Mouse (Mus musculus) lung, postnatal 0 days (tissue): ENCODE results near the gene Kit. TPM values are rescaled to one million over a fixed set of nuclear protein-coding genes. Genes with fewer than 3 reads are reported as not detected.

Experiments
- ATAC-seq: fragments of 200-750 bp; cut with Nextera tagmentation; 2 replicates; pipeline ENCODE4 v1.8.0; 2017; ENCODE audit warnings: moderate library complexity
- DNase-seq: peaks from one replicate; pipeline ENCODE4 v3.0.0-alpha.2; 2016; ENCODE audit warnings: low spot score
- H3K27ac ChIP-seq: fragments of 300-500 bp; sonication (generic); 2 replicates; pipeline ENCODE4 v1.5.1; 2014; ENCODE audit warnings: antibody characterized with exemption, mild to moderate bottlenecking, low read length, mixed read lengths
- H3K27me3 ChIP-seq: fragments of 300-500 bp; sonication (generic); replicated peaks from 2 replicates; pipeline ENCODE4 v1.6.1; 2014; ENCODE audit warnings: low read length, mixed read lengths; ENCODE audit not compliant: insufficient read depth
- H3K36me3 ChIP-seq: fragments of 300-500 bp; sonication (generic); 2 replicates; pipeline ENCODE4 v1.6.1; 2014; ENCODE audit warnings: low read length, mixed read lengths; ENCODE audit not compliant: insufficient read depth
- H3K4me1 ChIP-seq: fragments of 300-500 bp; sonication (generic); 2 replicates; pipeline ENCODE4 v1.6.1; 2014; ENCODE audit warnings: antibody characterized with exemption, low read depth, low read length, mixed read lengths; ENCODE audit not compliant: insufficient read depth
- H3K4me2 ChIP-seq: fragments of 300-500 bp; sonication (generic); replicated peaks from 2 replicates; pipeline ENCODE4 v1.6.1; 2014; ENCODE audit warnings: low read depth, mild to moderate bottlenecking, low read length, moderate library complexity, mixed read lengths
- H3K4me3 ChIP-seq: fragments of 300-500 bp; sonication (generic); 2 replicates; pipeline ENCODE4 v1.5.1; 2014; ENCODE audit warnings: low read depth, low read length
- H3K9ac ChIP-seq: fragments of 300-500 bp; sonication (generic); replicated peaks from 2 replicates; pipeline ENCODE4 v1.6.1; 2014; ENCODE audit warnings: low read depth, mild to moderate bottlenecking
- H3K9me3 ChIP-seq: fragments of 300-500 bp; sonication (generic); 2 replicates; pipeline ENCODE4 v1.6.1; 2016; ENCODE audit warnings: low read length, mixed read lengths
- CTCF ChIP-seq: IDR thresholded peaks from 2 replicates; pipeline ENCODE4 v1.5.1; 2016; ENCODE audit warnings: antibody characterized with exemption, mild to moderate bottlenecking
- EP300 ChIP-seq: IDR thresholded peaks from 2 replicates; pipeline ENCODE4 v1.6.1; 2016; ENCODE audit warnings: antibody characterized with exemption, mild to moderate bottlenecking, control low read depth
- WGBS: fragments of 180-500 bp; shearing (Covaris S2); extraction: QIAGEN DNeasy Blood & Tissue Kit; methylation state at CpG from one replicate; pipeline ENCODE4 v1.1.7; 2014; 5-methylcytosine and 5-hydroxymethylcytosine counted together
- polyA plus RNA-seq: library from polyadenylated mRNA; unstranded; fragments of >200 nt; fragmentation: Nextera tagmentation; extraction: Ambion mirVana; gene quantifications from 2 replicates; pipeline ENCODE4 v1.2.1, GENCODE M21; 2015

The Kit gene
- polyA plus RNA-seq, 1 experiment from 2014 or later = 30.0 TPM

DNA sequence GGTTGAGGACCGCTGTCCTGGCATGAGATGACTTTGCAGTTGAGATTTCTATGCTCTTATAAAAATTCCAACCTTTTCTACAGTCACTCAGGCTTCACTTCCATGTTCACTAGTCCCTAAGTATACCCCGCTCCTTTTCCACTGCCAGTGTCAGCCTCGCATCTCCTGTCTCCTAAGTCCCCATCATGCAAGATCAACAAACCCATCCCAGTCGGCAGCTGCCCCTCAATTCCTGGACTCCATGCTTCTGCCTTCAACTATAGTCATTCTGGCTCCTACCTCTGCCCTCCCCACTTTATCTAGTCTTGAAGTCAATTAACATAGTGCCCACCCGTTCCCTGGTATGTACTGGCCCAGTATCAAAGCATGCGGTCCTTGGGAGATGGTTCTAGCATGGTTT, 83.9 kb downstream of the Kit start:
- Histone ChIP-seq H3K27ac (no peak overlapping the region), H3K27me3 (no peaks in the 10 kb centered on the region), H3K9me3 (no peaks in the 10 kb centered on the region), H3K4me3 (no peak overlapping the region), H3K4me1 (no peaks in the 10 kb centered on the region), H3K9ac (no peak overlapping the region), H3K4me2 (no peak overlapping the region), H3K36me3 (no peaks in the 10 kb centered on the region)
- DNase-seq = no peak
- no peak for ATAC-seq
- 87% methylated on average over 6 of the region's 6 CpGs for WGBS
- no peak for TF ChIP-seq CTCF
- no peak for TF ChIP-seq EP300

DNA sequence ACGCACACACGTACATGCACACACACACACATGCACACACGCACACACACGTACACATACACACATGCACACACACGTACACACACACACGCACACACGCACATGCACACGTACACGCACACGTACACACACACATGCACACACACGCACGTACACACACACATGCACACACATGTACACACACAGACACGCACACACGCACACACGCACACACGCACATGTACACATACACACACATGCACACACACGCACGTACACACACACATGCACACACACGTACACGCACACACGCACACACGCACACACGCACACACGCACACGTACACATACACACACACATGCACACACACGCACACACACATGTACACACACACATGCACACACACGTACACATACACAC, 85.6 kb downstream of the Kit start:
- no peak for TF ChIP-seq CTCF
- no peak for TF ChIP-seq EP300
- H3K27me3 ChIP-seq = no peaks in the 10 kb centered on the region
- no peak overlapping the region for H3K27ac ChIP-seq
- no peak overlapping the region for H3K9ac ChIP-seq
- H3K4me2 ChIP-seq = no peak overlapping the region
- DNase-seq (no peak), ATAC-seq (no peak)
- H3K4me1 ChIP-seq = no peaks in the 10 kb centered on the region
- WGBS = 98% methylated on average over 27 of the region's 27 CpGs
- no peak overlapping the region for H3K4me3 ChIP-seq
- no peaks in the 10 kb centered on the region for H3K36me3 ChIP-seq
- no peaks in the 10 kb centered on the region for H3K9me3 ChIP-seq

- Histone ChIP-seq H3K4me3 (no peak overlapping the region), H3K36me3 (no peaks in the 10 kb centered on the region), H3K9ac (no peak overlapping the region), H3K9me3 (no peaks in the 10 kb centered on the region), H3K4me1 (no peaks in the 10 kb centered on the region), H3K4me2 (no peak overlapping the region), H3K27me3 (no peaks in the 10 kb centered on the region), H3K27ac (no peak overlapping the region)
- 76% methylated on average over 12 of the region's 12 CpGs for WGBS
- ATAC-seq = no peak
- TF ChIP-seq EP300 = no peak
- TF ChIP-seq CTCF = no peak
- no peak for DNase-seq
Observed at GRCm38 (mm10) chr5:75662466-75662865, 87.8 kb downstream of the Kit start.

GRCm38 (mm10) chr5:75663768-75664167, 89.1 kb downstream of the Kit start:
- Histone ChIP-seq H3K4me3 (no peak overlapping the region), H3K4me2 (no peak overlapping the region), H3K4me1 (no peaks in the 10 kb centered on the region), H3K9me3 (no peaks in the 10 kb centered on the region), H3K27me3 (no peaks in the 10 kb centered on the region), H3K27ac (no peak overlapping the region), H3K9ac (no peak overlapping the region), H3K36me3 (no peaks in the 10 kb centered on the region)
- 90% methylated on average over 2 of the region's 2 CpGs for WGBS
- ATAC-seq (no peak), DNase-seq (no peak)
- TF ChIP-seq CTCF (no peak), EP300 (no peak)

DNA sequence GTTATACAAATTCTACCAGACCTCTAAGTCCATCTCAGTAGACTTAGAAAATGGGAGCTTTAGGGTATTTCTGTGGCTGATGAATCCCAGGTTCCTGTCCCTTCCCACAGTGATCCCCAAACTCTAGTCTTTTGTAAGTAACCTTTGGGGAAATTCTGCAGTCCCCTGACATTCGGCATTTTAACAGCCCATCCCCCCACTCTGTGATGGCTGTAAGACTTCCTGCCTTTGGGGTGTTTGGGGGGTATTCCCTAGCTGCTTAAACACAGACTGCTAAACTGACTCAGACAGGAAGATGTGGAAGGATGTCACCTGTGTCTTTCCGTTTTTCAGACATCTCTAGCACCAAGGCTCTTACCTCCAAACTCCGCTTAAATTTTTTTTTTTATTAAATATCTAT, 92.4 kb downstream of the Kit start:
- H3K9me3 ChIP-seq = no peaks in the 10 kb centered on the region
- DNase-seq = no peak
- H3K4me3 ChIP-seq = no peak overlapping the region
- H3K4me2 ChIP-seq = no peak overlapping the region
- H3K9ac ChIP-seq = no peak overlapping the region
- TF ChIP-seq CTCF (no peak), EP300 (no peak)
- no peaks in the 10 kb centered on the region for H3K27me3 ChIP-seq
- no peak overlapping the region for H3K27ac ChIP-seq
- H3K4me1 ChIP-seq = no peaks in the 10 kb centered on the region
- no peak for ATAC-seq
- 53% methylated on average over 3 of the region's 3 CpGs for WGBS
- H3K36me3 ChIP-seq = no peaks in the 10 kb centered on the region

DNA sequence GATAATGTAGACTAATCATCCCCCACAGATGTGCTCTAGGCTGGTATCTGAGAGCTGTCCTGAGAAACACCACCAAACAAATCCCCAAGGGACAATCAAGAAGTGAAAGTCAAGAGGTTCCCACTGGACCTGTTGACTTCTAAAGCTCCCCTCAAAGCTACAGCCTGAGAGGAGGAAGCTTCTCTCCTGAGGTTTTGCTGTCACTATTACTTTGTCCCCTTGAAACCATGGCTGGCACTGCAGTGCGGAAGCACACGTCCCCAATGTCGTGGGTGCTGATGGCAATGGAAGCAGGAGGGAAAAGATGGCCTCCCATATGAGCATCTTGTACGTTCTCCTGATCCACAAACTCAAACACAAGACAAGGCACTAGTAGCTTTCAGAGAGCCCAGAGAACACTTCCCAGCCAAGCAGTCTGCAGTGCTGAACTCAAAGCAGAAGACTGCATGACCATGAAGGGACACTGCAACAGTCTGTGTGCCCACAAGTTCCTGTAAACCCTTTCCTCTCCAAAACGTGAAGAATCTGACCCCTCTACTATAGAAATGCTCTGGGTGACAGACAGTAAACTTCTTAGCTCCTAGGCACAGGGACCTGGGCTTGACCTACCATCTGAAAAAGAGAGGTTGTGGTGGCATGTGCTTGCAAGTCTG, 96.5 kb downstream of the Kit start:
- Histone ChIP-seq H3K4me1 (no peaks in the 10 kb centered on the region), H3K27ac (no peak overlapping the region), H3K36me3 (no peaks in the 10 kb centered on the region), H3K4me3 (no peak overlapping the region), H3K4me2 (no peak overlapping the region), H3K9ac (no peak overlapping the region), H3K9me3 (no peaks in the 10 kb centered on the region), H3K27me3 (no peaks in the 10 kb centered on the region)
- DNase-seq = no peak
- no peak for TF ChIP-seq CTCF
- no peak for TF ChIP-seq EP300
- WGBS = 90% methylated on average over 5 of the region's 5 CpGs
- ATAC-seq = no peak

DNA sequence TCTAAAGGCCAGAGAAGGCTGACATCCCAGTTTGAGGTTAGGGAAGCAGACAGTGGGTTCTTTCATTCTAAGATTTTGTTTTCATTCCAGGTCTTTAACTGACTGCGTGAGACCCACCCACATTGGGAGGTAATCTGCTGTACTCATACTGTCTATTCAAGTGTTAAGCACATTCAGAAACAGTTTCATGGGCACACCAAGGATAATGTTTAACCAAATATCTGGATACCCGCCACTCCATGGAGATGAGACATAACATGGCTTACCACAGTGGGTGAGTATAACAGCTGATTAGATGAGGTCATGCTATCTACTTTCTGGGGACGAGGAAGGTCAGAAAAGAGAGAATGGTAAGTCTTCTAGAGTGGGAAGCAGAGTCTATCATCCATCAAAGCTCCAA, 101.3 kb downstream of the Kit start:
- Histone ChIP-seq H3K4me3 (no peak overlapping the region), H3K27me3 (no peaks in the 10 kb centered on the region), H3K4me2 (no peak overlapping the region), H3K36me3 (no peaks in the 10 kb centered on the region), H3K9ac (no peak overlapping the region), H3K9me3 (no peaks in the 10 kb centered on the region), H3K4me1 (no peaks in the 10 kb centered on the region), H3K27ac (no peak overlapping the region)
- TF ChIP-seq CTCF (no peak), EP300 (no peak)
- 81% methylated on average over 3 of the region's 3 CpGs for WGBS
- no peak for ATAC-seq
- no peak for DNase-seq
